Mouse (Mus musculus): ENCODE measurements around the gene Sobp. TPM values are rescaled to one million over a fixed set of nuclear protein-coding genes. Genes with fewer than 3 reads are reported as not detected.

Sobp gene
- polyA plus RNA-seq, 1 experiment from 2014 or later = 1.3 TPM

GRCm38 (mm10) chr10:43070893-43071292, 103.4 kb downstream of the Sobp start:
- Histone ChIP-seq H3K9me3 (no peaks in the 10 kb centered on the region), H3K27ac (0 out of 2 replicates have a peak overlapping the region, but pooled peaks have one; percentile 3), H3K27me3 (ENCODE audit: insufficient read depth, poor library complexity, severe bottlenecking) (no peaks in the 10 kb centered on the region), H3K4me3 (no peak overlapping the region), H3K36me3 (no peaks in the 10 kb centered on the region), H3K4me1 (peaks cover 11% of the 10 kb centered on the region)
- no peak for DNase-seq (ENCODE audit: low spot score)
- 61% methylated on average over 6 of the region's 6 CpGs for WGBS

DNA sequence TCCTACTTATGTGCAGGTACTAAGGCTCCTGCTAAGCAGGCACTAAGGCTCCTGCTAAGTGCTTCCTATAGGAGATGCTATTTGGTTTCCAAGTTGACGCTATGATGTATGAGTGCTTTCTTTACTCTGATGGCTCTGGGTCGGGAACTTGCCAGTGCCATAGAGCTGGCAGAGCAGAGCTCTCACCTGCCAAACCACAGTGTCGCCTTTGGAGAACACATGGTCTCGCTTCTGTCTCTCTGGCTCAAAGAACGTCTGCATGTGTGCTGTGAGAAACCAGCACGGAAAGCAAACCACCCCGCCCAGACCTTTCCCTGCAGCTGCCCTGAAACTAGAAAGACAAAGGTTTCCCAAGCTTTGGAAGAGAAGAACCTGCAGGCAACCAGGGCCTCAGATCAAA, 109.0 kb downstream of the Sobp start:
- DNase-seq (ENCODE audit: low spot score) = no peak
- Histone ChIP-seq H3K4me1 (peaks cover 6% of the 10 kb centered on the region; the same call in 1 of the 2 replicates), H3K36me3 (no peaks in the 10 kb centered on the region), H3K27ac (no peak overlapping the region), H3K27me3 (ENCODE audit: insufficient read depth, poor library complexity, severe bottlenecking) (no peaks in the 10 kb centered on the region), H3K4me3 (no peak overlapping the region), H3K9me3 (no peaks in the 10 kb centered on the region)
- 87% methylated on average over 7 of the region's 7 CpGs for WGBS

GRCm38 (mm10) chr10:43061519-43062105, 112.7 kb downstream of the Sobp start:
- Histone ChIP-seq H3K27ac (no peak overlapping the region), H3K4me3 (no peak overlapping the region), H3K4me1 (peaks cover 8% of the 10 kb centered on the region), H3K9me3 (no peaks in the 10 kb centered on the region), H3K27me3 (ENCODE audit: insufficient read depth, poor library complexity, severe bottlenecking) (no peaks in the 10 kb centered on the region), H3K36me3 (no peaks in the 10 kb centered on the region)
- DNase-seq (ENCODE audit: low spot score) = no peak
- WGBS = 84% methylated on average over 11 of the region's 11 CpGs

- Histone ChIP-seq H3K4me1 (peaks cover 8% of the 10 kb centered on the region), H3K4me3 (no peak overlapping the region), H3K9me3 (no peaks in the 10 kb centered on the region), H3K27ac (no peak overlapping the region), H3K36me3 (no peaks in the 10 kb centered on the region), H3K27me3 (ENCODE audit: insufficient read depth, poor library complexity, severe bottlenecking) (no peaks in the 10 kb centered on the region)
- WGBS = 91% methylated on average over 2 of the region's 2 CpGs
- DNase-seq (ENCODE audit: low spot score) = no peak
Observed at GRCm38 (mm10) chr10:43055405-43055804, 118.9 kb downstream of the Sobp start.

DNA sequence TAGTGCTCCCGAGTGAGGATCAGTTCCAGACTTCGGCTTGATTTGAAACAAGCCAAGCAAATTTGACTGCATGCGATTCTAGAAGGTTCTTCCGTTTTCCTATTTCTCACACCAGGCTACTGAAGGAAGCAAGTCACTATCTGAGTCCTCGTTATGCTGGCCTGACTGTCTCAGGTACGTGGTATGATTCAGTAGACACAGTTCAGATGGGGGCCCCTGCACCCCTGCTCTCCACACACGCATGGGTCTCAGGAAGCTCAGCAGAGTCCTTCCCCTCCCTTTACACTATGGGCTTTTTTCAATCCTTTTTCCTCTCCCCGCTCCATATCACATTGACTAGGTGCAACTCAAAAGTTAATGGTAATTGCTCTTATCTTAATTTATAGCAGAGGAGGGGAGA, 119.6 kb downstream of the Sobp start:
- Histone ChIP-seq H3K4me1 (peaks cover 8% of the 10 kb centered on the region), H3K27me3 (ENCODE audit: insufficient read depth, poor library complexity, severe bottlenecking) (no peaks in the 10 kb centered on the region), H3K9me3 (no peaks in the 10 kb centered on the region), H3K27ac (no peak overlapping the region), H3K36me3 (no peaks in the 10 kb centered on the region), H3K4me3 (no peak overlapping the region)
- no peak for DNase-seq (ENCODE audit: low spot score)
- 74% methylated on average over 8 of the region's 8 CpGs for WGBS

GRCm38 (mm10) chr10:43053861-43054560, 120.3 kb downstream of the Sobp start:
- Histone ChIP-seq H3K36me3 (no peaks in the 10 kb centered on the region), H3K4me3 (no peak overlapping the region), H3K4me1 (peaks cover 14% of the 10 kb centered on the region), H3K27ac (no peak overlapping the region), H3K27me3 (ENCODE audit: insufficient read depth, poor library complexity, severe bottlenecking) (no peaks in the 10 kb centered on the region), H3K9me3 (no peaks in the 10 kb centered on the region)
- DNase-seq (ENCODE audit: low spot score) = no peak
- WGBS = 66% methylated on average over 10 of the region's 10 CpGs

GRCm38 (mm10) chr10:43052462-43052861, 121.9 kb downstream of the Sobp start:
- Histone ChIP-seq H3K27ac (no peak overlapping the region), H3K4me1 (peaks cover 23% of the 10 kb centered on the region), H3K27me3 (ENCODE audit: insufficient read depth, poor library complexity, severe bottlenecking) (no peaks in the 10 kb centered on the region), H3K4me3 (no peak overlapping the region), H3K9me3 (no peaks in the 10 kb centered on the region), H3K36me3 (no peaks in the 10 kb centered on the region)
- 45% methylated on average over 5 of the region's 5 CpGs for WGBS
- DNase-seq (ENCODE audit: low spot score) = no peak

GRCm38 (mm10) chr10:43047804-43048348, 126.5 kb downstream of the Sobp start:
- H3K9me3 ChIP-seq = no peaks in the 10 kb centered on the region
- 63% methylated on average over 6 of the region's 6 CpGs for WGBS
- no peak overlapping the region for H3K4me3 ChIP-seq
- H3K36me3 ChIP-seq = no peaks in the 10 kb centered on the region
- peaks cover 39% of the 10 kb centered on the region for H3K4me1 ChIP-seq
- H3K27me3 ChIP-seq (ENCODE audit: insufficient read depth, poor library complexity, severe bottlenecking) = no peaks in the 10 kb centered on the region
- peak overlapping the region; percentile 57 for H3K27ac ChIP-seq
- DNase-seq (ENCODE audit: low spot score) = no peak

- DNase-seq (ENCODE audit: low spot score) = no peak
- Histone ChIP-seq H3K9me3 (no peaks in the 10 kb centered on the region; the same call in 1 of the 2 replicates), H3K27me3 (ENCODE audit: insufficient read depth, poor library complexity, severe bottlenecking) (no peaks in the 10 kb centered on the region), H3K36me3 (no peaks in the 10 kb centered on the region), H3K27ac (peak overlapping the region; percentile 90), H3K4me1 (peaks cover 35% of the 10 kb centered on the region), H3K4me3 (peak overlapping the region; percentile 32)
- 24% methylated on average over 7 of the region's 7 CpGs for WGBS
Observed at GRCm38 (mm10) chr10:43043351-43044209, 130.8 kb downstream of the Sobp start.

- 49% methylated on average over 10 of the region's 10 CpGs for WGBS
- H3K27ac ChIP-seq = peak overlapping the region; percentile 90
- H3K27me3 ChIP-seq (ENCODE audit: insufficient read depth, poor library complexity, severe bottlenecking) = no peaks in the 10 kb centered on the region
- no peaks in the 10 kb centered on the region; the same call in 1 of the 2 replicates for H3K9me3 ChIP-seq
- H3K36me3 ChIP-seq = no peaks in the 10 kb centered on the region
- no peak for DNase-seq (ENCODE audit: low spot score)
- H3K4me3 ChIP-seq = peak overlapping the region; percentile 32; the same call in 1 of the 2 replicates
- H3K4me1 ChIP-seq = peaks cover 27% of the 10 kb centered on the region
Observed at GRCm38 (mm10) chr10:43042591-43043327, 131.6 kb downstream of the Sobp start.

DNA sequence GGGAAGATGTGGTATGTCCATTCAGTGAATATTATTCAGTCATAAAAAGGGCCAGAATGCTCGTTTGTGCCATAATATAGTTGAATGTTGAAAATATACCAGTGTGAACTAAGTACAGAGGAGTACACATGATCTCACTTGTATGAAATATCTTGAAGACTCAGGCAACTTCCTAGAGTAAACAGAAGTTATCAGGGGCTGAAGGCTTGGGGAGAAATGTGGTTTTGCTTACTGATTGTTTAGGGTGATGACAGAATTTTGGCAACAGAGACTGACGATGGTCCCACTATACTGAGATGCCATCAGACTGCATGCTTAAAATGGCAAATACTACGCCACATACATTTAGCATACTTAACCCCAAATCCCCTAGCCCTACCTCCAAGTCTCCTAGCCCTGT, 132.5 kb downstream of the Sobp start:
- no peak for DNase-seq (ENCODE audit: low spot score)
- peaks cover 34% of the 10 kb centered on the region for H3K4me1 ChIP-seq
- H3K27me3 ChIP-seq (ENCODE audit: insufficient read depth, poor library complexity, severe bottlenecking) = no peaks in the 10 kb centered on the region
- 74% methylated on average over 3 of the region's 3 CpGs for WGBS
- H3K9me3 ChIP-seq = no peaks in the 10 kb centered on the region; the same call in 1 of the 2 replicates
- H3K4me3 ChIP-seq = no peak overlapping the region
- no peak overlapping the region for H3K27ac ChIP-seq
- no peaks in the 10 kb centered on the region for H3K36me3 ChIP-seq

- no peak for DNase-seq (ENCODE audit: low spot score)
- Histone ChIP-seq H3K27ac (peak overlapping the region; percentile 52; the same call in 1 of the 2 replicates), H3K4me1 (peaks cover 36% of the 10 kb centered on the region), H3K4me3 (no peak overlapping the region), H3K36me3 (no peaks in the 10 kb centered on the region), H3K27me3 (ENCODE audit: insufficient read depth, poor library complexity, severe bottlenecking) (no peaks in the 10 kb centered on the region), H3K9me3 (no peaks in the 10 kb centered on the region; the same call in 1 of the 2 replicates)
- whole genome bisulfite sequencing = 47% methylated on average over 7 of the region's 7 CpGs
Observed at GRCm38 (mm10) chr10:43037455-43037793, 136.9 kb downstream of the Sobp start.

Measured in heart, embryonic 10.5 days (tissue).